Mouse (Mus musculus): Measurements from ENCODE around the gene Zmym5. TPM values are rescaled to one million over a fixed set of nuclear protein-coding genes. Genes with fewer than 3 reads are reported as not detected.

Zmym5 gene
- polyA plus RNA-seq, 1 experiment from 2014 or later = 31.5 TPM

DNA sequence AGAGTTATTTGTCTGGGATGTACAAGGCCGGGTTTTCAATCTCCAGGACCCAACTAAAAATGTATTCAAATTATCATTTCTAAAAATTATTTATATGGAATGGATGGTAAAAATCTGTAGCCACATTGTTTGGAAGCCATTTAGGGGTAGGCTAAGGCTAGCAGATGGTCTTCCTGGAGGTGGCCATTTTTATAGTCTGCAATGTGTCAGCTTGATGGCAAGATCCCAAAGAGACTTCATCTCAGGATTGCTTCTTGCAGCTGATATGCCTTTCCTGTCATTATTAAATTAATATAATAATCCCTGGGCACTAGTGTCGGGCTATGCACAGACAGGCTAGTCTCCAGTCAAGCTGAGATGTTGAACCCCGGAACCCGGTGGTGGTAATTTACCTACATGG, 60.2 kb downstream of the Zmym5 start:
- no peaks in the 10 kb centered on the region for H3K27me3 ChIP-seq (ENCODE audit: control insufficient read depth, insufficient read depth, low read length)
- no peak for DNase-seq
- no peak overlapping the region for H3K9ac ChIP-seq (replicated peaks; ENCODE audit: low read length)
- H3K9me3 ChIP-seq (ENCODE audit: control insufficient read depth, low read length) = no peaks in the 10 kb centered on the region
- no peak overlapping the region for H3K4me3 ChIP-seq (replicated peaks; ENCODE audit: low read depth, low read length)
- ATAC-seq (ENCODE audit: low FRiP score, low TSS enrichment) = no peak
- WGBS = 89% methylated on average over 4 of the region's 4 CpGs
- no peaks in the 10 kb centered on the region for H3K4me1 ChIP-seq (ENCODE audit: control insufficient read depth, insufficient read depth, low read length)
- H3K36me3 ChIP-seq (ENCODE audit: control insufficient read depth, insufficient read depth, low read length) = peaks cover 60% of the 10 kb centered on the region
- no peak overlapping the region for H3K4me2 ChIP-seq (ENCODE audit: low read length)
- H3K27ac ChIP-seq (replicated peaks; ENCODE audit: low read depth, low read length) = no peak overlapping the region

Other genes starting within 250 kb of the Zmym5 start
- gene Cenpj, start 236.3 kb downstream of the Zmym5 start, polyA plus RNA-seq (2014; fragmentation: Nextera tagmentation; extraction: Ambion mirVana) = 4.1 and 9.2 TPM in 2 replicates
- 0.61 and 1.1 TPM in 2 replicates for gene Parp4, start 236.1 kb downstream of the Zmym5 start, polyA plus RNA-seq (2014; fragmentation: Nextera tagmentation; extraction: Ambion mirVana)
- gene Mphosph8, start 143.5 kb downstream of the Zmym5 start, polyA plus RNA-seq (2014; fragmentation: Nextera tagmentation; extraction: Ambion mirVana) = 37.2 and 42.6 TPM in 2 replicates
- gene Pspc1, start 33.4 kb downstream of the Zmym5 start, polyA plus RNA-seq (2014; fragmentation: Nextera tagmentation; extraction: Ambion mirVana) = 60.7 and 65.5 TPM in 2 replicates
- 61.3 and 68.7 TPM in 2 replicates for gene Zmym2, start 74.9 kb upstream of the Zmym5 start, polyA plus RNA-seq (2014; fragmentation: Nextera tagmentation; extraction: Ambion mirVana)
- not detected in 2 replicates for gene Gja3, start 246.4 kb upstream of the Zmym5 start, polyA plus RNA-seq (2014; fragmentation: Nextera tagmentation; extraction: Ambion mirVana)

Data from midbrain, embryonic 14.5 days (tissue).